Mouse (Mus musculus) urinary bladder, postnatal 0 days (tissue): ENCODE results near the gene Mansc1. TPM values are rescaled to one million over a fixed set of nuclear protein-coding genes. Genes with fewer than 3 reads are reported as not detected.

Source experiments
- polyA plus RNA-seq: library from polyadenylated mRNA; unstranded; fragments of >200 nt; fragmentation: Nextera tagmentation; extraction: Ambion mirVana; gene quantifications from 2 replicates; pipeline ENCODE4 v1.2.1, GENCODE M21; 2015

Gene Mansc1
- polyA plus RNA-seq = 9.4 and 10.3 TPM in 2 replicates

DNA sequence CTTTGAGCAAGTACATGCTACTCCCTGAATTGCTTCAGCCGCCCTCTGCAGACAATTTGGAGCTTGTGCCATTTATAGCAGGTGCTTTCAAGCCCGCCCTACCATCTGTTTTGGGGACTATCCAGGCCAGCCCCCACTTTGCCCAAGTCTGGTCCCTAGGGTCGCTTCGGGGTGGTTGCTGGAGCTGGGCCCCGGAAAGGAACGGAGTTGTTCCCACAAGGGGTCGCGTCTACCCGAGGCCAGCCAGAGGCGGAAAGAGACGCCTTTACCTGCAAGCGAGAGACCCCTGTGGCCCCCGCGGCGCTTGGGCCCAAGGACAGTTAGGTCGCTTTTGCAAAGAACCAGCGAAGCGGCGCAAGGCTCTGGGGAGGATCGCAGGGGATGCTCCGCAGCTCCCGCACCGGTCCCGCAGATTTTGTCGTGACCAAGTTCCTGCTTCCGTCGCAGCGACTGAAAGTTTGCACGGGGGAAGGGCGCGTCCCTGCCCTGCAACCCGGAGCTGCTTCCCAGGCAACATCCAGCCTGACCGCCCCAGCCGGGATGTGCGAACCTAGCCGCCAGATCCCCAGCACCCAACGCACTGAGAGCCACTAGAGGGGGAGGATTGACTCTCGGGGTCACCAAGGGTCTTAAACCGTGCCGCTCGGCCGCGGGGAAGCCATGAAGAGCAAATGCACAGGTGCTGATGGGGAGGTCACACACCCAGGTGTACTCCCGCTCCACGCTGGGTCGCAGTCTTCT is at the start of gene Mansc1:
Mansc1 (minus strand) TSS at position 542 of the 741 bp plus-strand sequence.

DNA sequence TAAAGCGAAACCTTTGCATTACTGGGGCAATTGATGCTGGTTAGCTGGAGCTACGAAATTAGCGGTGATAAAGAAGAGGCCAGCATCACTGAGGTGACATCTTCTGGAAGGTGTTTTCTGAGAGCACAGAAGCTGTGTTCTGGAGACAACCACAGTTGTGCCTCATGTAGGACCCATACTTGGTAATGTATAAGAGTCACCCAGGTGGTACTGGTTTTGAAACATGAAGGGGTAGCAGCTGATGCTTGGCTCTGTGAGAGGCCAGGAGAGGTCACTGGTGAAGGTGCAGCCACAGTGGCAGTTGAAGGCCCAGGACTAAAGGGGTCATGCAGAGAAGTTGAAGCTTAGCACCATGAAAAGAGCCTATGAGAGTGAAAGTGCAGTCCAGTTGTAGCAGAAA is 6.9 kb upstream of the Mansc1 start, which contains the start of gene Borcs5:
Borcs5 (plus strand) TSS at position 301 of the 400 bp plus-strand sequence.

DNA sequence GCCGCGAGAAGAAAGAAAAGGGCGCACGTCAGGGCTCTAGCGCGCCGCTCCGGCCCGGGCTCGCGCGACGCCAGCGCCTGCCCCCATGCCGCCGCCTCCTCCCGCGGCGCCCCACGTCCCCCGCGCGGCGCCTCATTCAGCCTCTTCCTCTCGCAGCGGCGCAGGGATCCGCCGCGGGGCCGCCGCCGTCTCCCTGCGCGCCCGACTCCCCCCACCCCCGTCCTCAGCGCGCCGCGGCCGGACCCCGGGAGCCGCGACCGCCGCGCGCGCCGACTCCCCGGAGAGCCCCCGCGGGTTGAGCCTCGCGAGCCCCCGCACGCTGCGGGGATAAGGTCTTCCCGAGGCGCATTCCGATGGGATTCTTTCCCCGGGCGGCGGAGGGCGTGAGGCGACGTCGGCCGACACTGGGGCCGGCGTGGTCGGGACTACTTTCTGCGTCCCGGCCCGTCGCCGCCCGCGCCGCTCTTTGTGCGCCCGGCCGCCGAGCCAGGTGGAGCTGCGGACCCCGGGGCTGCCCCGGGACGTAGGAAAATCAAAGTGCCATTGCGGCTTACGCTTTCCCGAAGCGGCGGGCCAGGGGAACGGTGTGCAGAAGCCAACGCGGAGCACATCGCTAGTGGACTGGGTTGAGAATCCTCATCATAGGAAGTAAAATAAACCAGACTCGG is 65.3 kb downstream of the Mansc1 start, which contains the start of gene Lrp6:
Lrp6 (minus strand) TSS at position 148 of the 668 bp plus-strand sequence.

Other genes with a start within 250 kb of the Mansc1 start
- 39.8 and 44.3 TPM in 2 replicates for gene Bcl2l14, start 236.2 kb downstream of the Mansc1 start, polyA plus RNA-seq
- gene Lrp6, start 65.5 kb downstream of the Mansc1 start, polyA plus RNA-seq = 16.1 and 19.2 TPM in 2 replicates
- gene Borcs5, start 7.0 kb upstream of the Mansc1 start, polyA plus RNA-seq = 12.9 and 13.5 TPM in 2 replicates
- 10.1 and 10.8 TPM in 2 replicates for gene Dusp16, start 160.1 kb upstream of the Mansc1 start, polyA plus RNA-seq
- 5.7 and 6.2 TPM in 2 replicates for gene Crebl2, start 197.7 kb upstream of the Mansc1 start, polyA plus RNA-seq